Mouse (Mus musculus) gastrocnemius, postnatal 4 days (tissue): ENCODE data around the gene Cetn4. TPM values are rescaled to one million over a fixed set of nuclear protein-coding genes. Genes with fewer than 3 reads are reported as not detected.

Experiments
- DNase-seq, 2 experiments: peaks; one replicate each; pipeline ENCODE4 v3.0.0; 2021 to 2022; ENCODE audit warnings: low spot score in 2 of 2, mixed read lengths in 2 of 2
- total RNA-seq, 2 experiments: library from RNA; stranded (reverse); gene quantifications; 2 replicates each; pipeline ENCODE4 v1.2.3; 2021

Cetn4 gene
- total RNA-seq, 2 experiments from 2014 or later, result 1.7 to 1.8 TPM

- DNase-seq, result no peak
Measured at GRCm38 (mm10) chr3:37303392-37304139, 8.9 kb downstream of the Cetn4 start.

GRCm38 (mm10) chr3:37302685-37303084 is 9.8 kb downstream of the Cetn4 start:
- peak in 1 of 2 experiments; percentile 37 for DNase-seq

GRCm38 (mm10) chr3:37299470-37299869 is 13.0 kb downstream of the Cetn4 start:
- no peak for DNase-seq

GRCm38 (mm10) chr3:37292654-37293053 is 19.9 kb downstream of the Cetn4 start:
- DNase-seq, result no peak

- DNase-seq, result no peak
Measured at GRCm38 (mm10) chr3:37291929-37292328, 20.6 kb downstream of the Cetn4 start.

GRCm38 (mm10) chr3:37290881-37291541 is 21.5 kb downstream of the Cetn4 start:
- no peak for DNase-seq

- DNase-seq, result no peak
Measured at GRCm38 (mm10) chr3:37289237-37289636, 23.3 kb downstream of the Cetn4 start.

GRCm38 (mm10) chr3:37283234-37283633 is 29.3 kb downstream of the Cetn4 start:
- DNase-seq, result no peak

- DNase-seq, result no peak
Measured at GRCm38 (mm10) chr3:37282299-37282922, 30.1 kb downstream of the Cetn4 start.

- DNase-seq, result no peak
Measured at GRCm38 (mm10) chr3:37280871-37281270, 31.6 kb downstream of the Cetn4 start.

- no peak for DNase-seq
Measured at GRCm38 (mm10) chr3:37280221-37280620, 32.3 kb downstream of the Cetn4 start.

GRCm38 (mm10) chr3:37274661-37275060 is 37.8 kb downstream of the Cetn4 start:
- no peak for DNase-seq

- DNase-seq, result no peak
Measured at GRCm38 (mm10) chr3:37273092-37273491, 39.4 kb downstream of the Cetn4 start.

- DNase-seq, result peak in 1 of 2 experiments; percentile 29
Measured at GRCm38 (mm10) chr3:37271209-37271608, 41.3 kb downstream of the Cetn4 start.

- no peak for DNase-seq
Measured at GRCm38 (mm10) chr3:37269926-37270325, 42.6 kb downstream of the Cetn4 start.

- no peak for DNase-seq
Measured at GRCm38 (mm10) chr3:37268338-37268737, 44.2 kb downstream of the Cetn4 start.

GRCm38 (mm10) chr3:37259331-37259999 is 53.0 kb downstream of the Cetn4 start:
- no peak for DNase-seq

GRCm38 (mm10) chr3:37257776-37258175 is 54.7 kb downstream of the Cetn4 start:
- no peak for DNase-seq
